Mouse (Mus musculus) brain, embryonic 14.5 days (tissue): ENCODE data around the gene Rpl34. TPM values are rescaled to one million over a fixed set of nuclear protein-coding genes. Genes with fewer than 3 reads are reported as not detected.

Experiments
- DNase-seq: peaks from one replicate; pipeline ENCODE4 v3.0.0-alpha.2; 2011; ENCODE audit warnings: low read depth
- CTCF ChIP-seq: fragments of 200-500 bp; IDR thresholded peaks from 2 replicates; pipeline ENCODE4 v1.5.1; 2012; ENCODE audit warnings: inconsistent platforms, mild to moderate bottlenecking, moderate library complexity, borderline replicate concordance; ENCODE audit not compliant: insufficient read depth, insufficient read length; ENCODE audit errors: extremely low read depth
- POLR2A ChIP-seq: fragments of 200-500 bp; IDR thresholded peaks from 2 replicates; pipeline ENCODE4 v1.6.1; 2012; ENCODE audit warnings: mild to moderate bottlenecking, inconsistent platforms, borderline replicate concordance; ENCODE audit not compliant: poor library complexity, insufficient read depth, insufficient read length, severe bottlenecking; ENCODE audit errors: extremely low read depth
- polyA plus RNA-seq: library from polyadenylated mRNA; depleted of rRNA; stranded (reverse); fragments of >200 nt; gene quantifications from 2 replicates; pipeline ENCODE4 v1.2.3, GENCODE M21; 2012

Gene Rpl34
- polyA plus RNA-seq, 1 experiment: 1,791 TPM

- DNase-seq: no peak
- TF ChIP-seq POLR2A (no peak), CTCF (no peak)
Measured at GRCm38 (mm10) chr3:130727676-130728075, 2.5 kb downstream of the Rpl34 start.

GRCm38 (mm10) chr3:130727036-130727435 lies 3.2 kb downstream of the Rpl34 start:
- no peak for TF ChIP-seq POLR2A
- no peak for TF ChIP-seq CTCF
- DNase-seq: no peak

- no peak for DNase-seq
- no peak for TF ChIP-seq POLR2A
- TF ChIP-seq CTCF: no peak
Measured at GRCm38 (mm10) chr3:130725718-130726117, 4.5 kb downstream of the Rpl34 start.

- TF ChIP-seq CTCF (no peak), POLR2A (no peak)
- peak; percentile 31 for DNase-seq
Measured at GRCm38 (mm10) chr3:130722733-130723478, 7.3 kb downstream of the Rpl34 start.

GRCm38 (mm10) chr3:130720225-130720624 lies 10.0 kb downstream of the Rpl34 start:
- DNase-seq: no peak
- no peak for TF ChIP-seq POLR2A
- TF ChIP-seq CTCF: no peak

- DNase-seq: no peak
- TF ChIP-seq POLR2A: no peak
- TF ChIP-seq CTCF: no peak
Measured at GRCm38 (mm10) chr3:130718871-130719270, 11.3 kb downstream of the Rpl34 start.

- TF ChIP-seq CTCF: no peak
- TF ChIP-seq POLR2A: no peak
- no peak for DNase-seq
Measured at GRCm38 (mm10) chr3:130716555-130716954, 13.6 kb downstream of the Rpl34 start.

GRCm38 (mm10) chr3:130714775-130715568 lies 15.2 kb downstream of the Rpl34 start:
- peak; percentile 69; the same call in 1 of the 2 replicates for TF ChIP-seq CTCF
- no peak for TF ChIP-seq POLR2A
- peak; percentile 89 for DNase-seq

GRCm38 (mm10) chr3:130712891-130713290 lies 17.3 kb downstream of the Rpl34 start:
- TF ChIP-seq POLR2A (no peak), CTCF (no peak)
- DNase-seq: no peak

- DNase-seq: no peak
- TF ChIP-seq CTCF: no peak
- no peak for TF ChIP-seq POLR2A
Measured at GRCm38 (mm10) chr3:130710103-130710502, 20.1 kb downstream of the Rpl34 start.

GRCm38 (mm10) chr3:130708967-130709924 lies 21.0 kb downstream of the Rpl34 start, which contains the start of gene Ostc:
Gene Ostc, minus strand, starts transcription at chr3:130709444.
- peak; percentile 99 for DNase-seq
- TF ChIP-seq POLR2A: peak; percentile 94; the same call in 1 of the 2 replicates
- no peak for TF ChIP-seq CTCF

- peak; percentile 40 for DNase-seq
- no peak for TF ChIP-seq POLR2A
- TF ChIP-seq CTCF: no peak
Measured at GRCm38 (mm10) chr3:130708529-130708928, 21.7 kb downstream of the Rpl34 start.
